Mouse (Mus musculus): ENCODE measurements around the gene Prkn. TPM values are rescaled to one million over a fixed set of nuclear protein-coding genes. Genes with fewer than 3 reads are reported as not detected.

Prkn gene
- total RNA-seq (2021) = 10 to 100 TPM; 15.7 to 19.9 TPM
- long read RNA-seq, partial matches to known transcripts = 0 of 5 reads
- long read RNA-seq, other reads (novel, unspliced or antisense) = 5 of 5 reads

GRCm38 (mm10) chr17:10840148-10840707 lies at the start of gene Prkn, which contains the start of gene Pacrg:
Gene Prkn, plus strand, starts transcription at chr17:10840384.
Gene Pacrg, minus strand, starts transcription at chr17:10840311.
- DNase-seq (ENCODE audit: low spot score in 2 of 2) = peak; percentile 96 to 97

- DNase-seq (ENCODE audit: low spot score in 2 of 2) = no peak
Measured at GRCm38 (mm10) chr17:10791661-10792060, 48.5 kb upstream of the Prkn start.

- DNase-seq (ENCODE audit: low spot score in 2 of 2) = no peak
Measured at GRCm38 (mm10) chr17:10806692-10807091, 33.5 kb upstream of the Prkn start.

GRCm38 (mm10) chr17:10807261-10807998 lies 32.8 kb upstream of the Prkn start:
- no peak for DNase-seq (ENCODE audit: low spot score in 2 of 2)

GRCm38 (mm10) chr17:10808571-10808970 lies 31.6 kb upstream of the Prkn start:
- no peak for DNase-seq (ENCODE audit: low spot score in 2 of 2)

- DNase-seq (ENCODE audit: low spot score in 2 of 2) = no peak
Measured at GRCm38 (mm10) chr17:10818971-10819370, 21.2 kb upstream of the Prkn start.

GRCm38 (mm10) chr17:10840731-10841201 lies 582 bp downstream of the Prkn start:
- DNase-seq (ENCODE audit: low spot score in 2 of 2) = peak; percentile 56 to 59

- no peak for DNase-seq (ENCODE audit: low spot score in 2 of 2)
Measured at GRCm38 (mm10) chr17:10854207-10854606, 14.0 kb downstream of the Prkn start.

- DNase-seq (ENCODE audit: low spot score in 2 of 2) = no peak
Measured at GRCm38 (mm10) chr17:10874208-10875187, 34.3 kb downstream of the Prkn start.

GRCm38 (mm10) chr17:10878986-10879385 lies 38.8 kb downstream of the Prkn start:
- no peak for DNase-seq (ENCODE audit: low spot score in 2 of 2)

- DNase-seq (ENCODE audit: low spot score in 2 of 2) = no peak
Measured at GRCm38 (mm10) chr17:10882260-10882659, 42.1 kb downstream of the Prkn start.

- no peak for DNase-seq (ENCODE audit: low spot score in 2 of 2)
Measured at GRCm38 (mm10) chr17:10887924-10888323, 47.7 kb downstream of the Prkn start.

- DNase-seq (ENCODE audit: low spot score in 2 of 2) = no peak
Measured at GRCm38 (mm10) chr17:10901686-10902228, 61.6 kb downstream of the Prkn start.

- no peak for DNase-seq (ENCODE audit: low spot score in 2 of 2)
Measured at GRCm38 (mm10) chr17:10936698-10937097, 96.5 kb downstream of the Prkn start.

GRCm38 (mm10) chr17:10937844-10938243 lies 97.7 kb downstream of the Prkn start:
- DNase-seq (ENCODE audit: low spot score in 2 of 2) = no peak

- no peak for DNase-seq (ENCODE audit: low spot score in 2 of 2)
Measured at GRCm38 (mm10) chr17:10938755-10939154, 98.6 kb downstream of the Prkn start.

GRCm38 (mm10) chr17:10946552-10946951 lies 106.4 kb downstream of the Prkn start:
- DNase-seq (ENCODE audit: low spot score in 2 of 2) = no peak

GRCm38 (mm10) chr17:10947614-10948013 lies 107.4 kb downstream of the Prkn start:
- DNase-seq (ENCODE audit: low spot score in 2 of 2) = no peak

- DNase-seq (ENCODE audit: low spot score in 2 of 2) = no peak
Measured at GRCm38 (mm10) chr17:10959066-10959864, 119.1 kb downstream of the Prkn start.

GRCm38 (mm10) chr17:10962151-10962550 lies 122.0 kb downstream of the Prkn start:
- no peak for DNase-seq (ENCODE audit: low spot score in 2 of 2)

All from layer of hippocampus, postnatal 10 days (tissue).